Mouse (Mus musculus) lung, adult 2 months (tissue): Measurements from ENCODE around the gene Krtap4-1.

Experiments used
- CTCF ChIP-seq: fragments of 200-500 bp; IDR thresholded peaks from 2 replicates; pipeline ENCODE4 v1.5.1; 2011; ENCODE audit warnings: mild to moderate bottlenecking, low read length, control low read depth; ENCODE audit not compliant: insufficient read depth
- POLR2A ChIP-seq: fragments of 200-500 bp; IDR thresholded peaks from 2 replicates; pipeline ENCODE4 v1.6.1; 2011; ENCODE audit warnings: low read depth, mild to moderate bottlenecking, control low read depth, low read length, borderline replicate concordance; ENCODE audit errors: extremely low read depth

DNA sequence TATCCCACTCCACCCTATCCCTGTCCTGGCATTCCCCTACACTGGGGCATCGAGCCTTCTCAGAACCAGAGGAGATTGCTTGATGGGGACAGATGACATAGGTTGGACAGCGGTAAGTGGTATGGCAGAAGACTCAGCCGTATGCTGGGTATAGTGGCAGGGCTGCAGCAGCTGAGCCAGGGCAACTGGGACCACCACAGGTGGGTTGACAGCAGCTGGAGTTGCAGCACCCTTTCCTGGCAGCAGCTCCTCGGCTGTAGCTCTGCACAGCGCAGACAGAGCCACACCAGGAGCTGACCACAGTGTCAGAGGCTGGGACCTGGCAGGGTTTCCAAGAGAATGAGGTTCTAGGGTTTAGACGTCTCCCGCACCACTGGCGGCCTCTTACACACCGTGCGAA, 34.8 kb upstream of the Krtap4-1 start:
- no peak for TF ChIP-seq CTCF
- TF ChIP-seq POLR2A: no peak
